Mouse (Mus musculus) embryo, embryonic 11 days (tissue): ENCODE data around the gene Cnpy4.

ENCODE experiments used
- DNase-seq: peaks from one replicate; pipeline ENCODE4 v3.0.0-alpha.2; 2015

The Cnpy4 gene

GRCm38 (mm10) chr5:138186950-138187638, at the start of gene Cnpy4, which contains the start of gene Taf6:
Gene Cnpy4, plus strand, starts transcription at chr5:138187485.
Gene Taf6, minus strand, starts transcription at chr5:138187451.
- DNase-seq: peak; percentile 90

DNA sequence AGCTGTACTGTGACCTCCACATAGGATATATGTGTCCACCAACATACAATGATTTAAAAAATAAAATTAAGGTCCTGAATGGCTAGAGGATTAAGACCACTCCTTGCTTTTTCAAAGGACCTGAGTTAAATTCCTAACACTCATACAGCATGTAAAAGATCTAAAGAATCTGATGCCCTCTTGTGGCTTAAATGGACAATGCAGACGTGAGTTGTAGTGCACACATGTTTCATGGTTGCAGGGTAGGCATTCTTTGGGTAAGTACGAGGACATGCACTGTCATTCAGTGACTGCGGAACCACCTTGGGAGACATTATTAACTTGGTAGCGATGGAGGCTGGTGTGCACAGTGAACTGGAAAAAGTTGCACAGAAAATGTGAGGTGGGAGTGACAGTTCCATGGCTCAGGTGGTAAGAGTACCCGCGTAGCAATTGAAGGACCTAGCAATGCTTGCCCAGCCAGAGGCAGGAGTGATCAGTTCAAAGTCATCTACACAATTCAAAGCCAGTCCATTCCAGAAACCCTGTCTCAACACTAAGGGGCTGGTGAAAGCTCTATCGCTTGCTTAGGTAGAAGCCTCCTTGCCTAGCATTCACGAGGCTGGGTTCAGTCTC, 49.2 kb upstream of the Cnpy4 start:
- DNase-seq: peak; percentile 73

GRCm38 (mm10) chr5:138138585-138138984, 48.7 kb upstream of the Cnpy4 start:
- DNase-seq: no peak

GRCm38 (mm10) chr5:138154390-138154789, 32.9 kb upstream of the Cnpy4 start:
- no peak for DNase-seq

- DNase-seq: peak; percentile 94
Observed at GRCm38 (mm10) chr5:138155443-138155976, 31.8 kb upstream of the Cnpy4 start, which contains the start of gene Zfp113. Gene Zfp113, minus strand, starts transcription at chr5:138155744.

GRCm38 (mm10) chr5:138160224-138160762, 27.0 kb upstream of the Cnpy4 start:
- DNase-seq: no peak

- peak; percentile 94 for DNase-seq
Observed at GRCm38 (mm10) chr5:138160842-138161665, 26.2 kb upstream of the Cnpy4 start, which contains the start of gene Cops6. Gene Cops6, plus strand, starts transcription at chr5:138161071.

- DNase-seq: no peak
Observed at GRCm38 (mm10) chr5:138163046-138163445, 24.2 kb upstream of the Cnpy4 start.

DNA sequence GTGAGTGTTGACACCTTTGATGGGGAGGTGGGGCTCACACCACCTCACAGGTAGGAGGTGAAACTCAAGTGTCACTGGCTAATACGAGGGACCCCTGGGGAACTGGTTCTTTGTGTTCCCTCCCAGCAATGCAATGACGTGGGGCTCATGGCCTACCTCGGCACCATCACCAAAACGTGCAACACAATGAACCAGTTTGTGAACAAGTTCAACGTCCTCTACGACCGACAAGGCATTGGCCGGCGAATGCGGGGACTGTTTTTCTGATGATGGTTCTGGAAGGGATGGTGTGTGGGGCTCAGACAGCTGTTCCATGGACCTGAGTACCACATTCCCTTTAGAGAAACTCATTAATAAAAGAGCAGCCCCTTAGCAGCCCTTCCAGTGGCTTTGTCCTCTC, 23.7 kb upstream of the Cnpy4 start:
- DNase-seq: no peak

DNA sequence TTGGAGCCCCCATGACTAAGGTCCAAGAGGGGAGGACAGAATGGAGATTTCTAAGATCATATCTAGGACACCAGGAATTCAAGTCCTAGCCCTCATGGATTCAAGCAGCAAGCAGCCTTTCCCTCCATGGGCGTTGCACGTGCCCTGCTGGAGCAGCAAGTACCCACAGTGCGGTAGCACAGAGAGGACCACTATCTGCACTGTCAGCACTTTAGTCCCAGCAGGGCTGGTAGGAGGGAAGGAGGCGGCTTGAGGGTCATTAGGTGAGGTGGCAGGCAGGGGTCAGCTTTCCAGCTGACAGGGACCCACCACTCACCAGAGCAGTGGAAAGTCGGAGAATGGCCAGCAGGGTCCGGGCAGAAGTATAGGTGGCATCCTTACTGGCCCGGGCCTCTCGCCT, 21.7 kb upstream of the Cnpy4 start:
- no peak for DNase-seq

DNA sequence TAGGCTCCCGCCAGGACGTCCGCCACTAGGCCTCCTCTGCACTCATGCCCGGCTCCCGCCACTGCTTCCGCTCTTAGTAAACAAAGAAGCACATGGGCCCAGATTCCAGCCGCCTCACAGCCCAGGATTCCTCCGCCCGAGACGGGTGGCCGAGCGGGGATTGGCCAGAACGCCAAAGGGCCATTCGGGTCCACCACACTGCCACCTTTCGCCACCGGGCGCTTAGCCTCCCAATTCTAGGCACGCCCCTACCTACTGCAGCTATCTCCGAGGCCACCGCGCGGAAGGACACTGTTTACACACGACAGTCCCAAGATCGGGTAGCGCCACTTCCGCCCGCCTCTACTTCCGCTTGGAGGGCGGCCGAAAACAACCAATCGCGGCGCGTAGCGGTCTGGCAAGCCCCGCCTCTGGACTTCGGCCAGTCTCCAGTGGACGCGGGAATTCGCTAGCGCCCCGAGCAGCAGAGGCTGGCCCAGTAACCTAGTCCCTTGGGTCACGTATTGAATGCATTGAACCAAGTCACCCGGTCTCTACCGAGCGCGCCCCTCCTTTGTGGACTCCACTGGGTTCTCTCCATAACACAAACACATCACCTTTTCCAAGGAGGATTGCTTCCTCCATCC, 16.2 kb upstream of the Cnpy4 start:
- peak; percentile 99 for DNase-seq

GRCm38 (mm10) chr5:138171695-138172491, 15.4 kb upstream of the Cnpy4 start, which contains the start of the genes Ap4m1 and Mcm7:
Gene Ap4m1, plus strand, starts transcription at chr5:138172002.
Gene Mcm7, minus strand, starts transcription at chr5:138172422.
- DNase-seq: peak; percentile 96

DNA sequence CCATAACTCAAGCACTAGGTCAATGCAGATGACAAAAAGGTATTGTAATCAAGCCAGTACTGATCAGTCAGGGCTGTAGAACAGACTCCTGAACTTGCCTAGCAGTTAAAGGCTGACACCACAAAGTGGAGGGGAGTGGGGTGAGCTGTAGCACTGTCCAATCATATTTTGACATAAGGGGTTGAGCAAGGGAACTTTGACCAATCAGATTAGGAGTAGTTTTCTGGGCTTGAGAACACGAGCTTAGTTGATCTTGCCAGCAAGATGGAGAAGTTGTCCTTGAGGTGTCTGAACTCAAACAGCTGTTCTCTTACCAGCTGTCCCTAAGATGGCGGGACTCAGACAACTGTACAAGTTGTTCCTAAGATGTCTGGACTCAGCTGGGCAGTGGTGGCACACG, 14.1 kb upstream of the Cnpy4 start:
- DNase-seq: no peak

DNA sequence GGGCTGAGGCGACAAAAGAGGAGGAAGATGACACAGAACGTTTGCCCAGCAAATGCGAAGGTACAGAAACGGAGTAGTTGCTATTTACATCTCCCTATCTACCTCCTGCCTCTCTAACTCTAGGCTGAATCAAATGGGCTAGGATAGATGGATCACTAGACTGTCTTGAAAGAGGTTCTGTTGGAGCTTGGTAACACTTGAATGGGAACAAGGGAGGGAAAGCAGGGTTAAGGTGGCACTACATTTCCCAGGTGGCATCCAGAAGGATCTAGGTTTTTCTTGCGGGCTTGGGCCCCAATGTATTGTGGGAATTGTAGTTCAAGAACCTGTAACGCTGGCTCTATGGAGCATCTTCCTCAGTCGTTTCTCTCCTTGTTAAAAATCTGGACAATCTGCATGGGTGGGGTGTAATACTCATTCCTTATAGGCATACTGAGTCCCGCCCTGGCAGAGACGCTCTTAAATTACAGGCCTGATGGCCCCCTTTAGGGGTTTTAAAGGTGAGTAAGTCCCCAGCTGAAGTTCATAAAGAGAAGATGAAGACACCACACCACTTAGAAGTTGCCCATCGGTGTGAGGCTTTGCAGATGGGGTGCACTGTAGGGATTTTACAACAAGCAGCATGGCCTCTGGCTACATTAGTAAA, 499 bp downstream of the Cnpy4 start:
- peak; percentile 88 for DNase-seq

DNA sequence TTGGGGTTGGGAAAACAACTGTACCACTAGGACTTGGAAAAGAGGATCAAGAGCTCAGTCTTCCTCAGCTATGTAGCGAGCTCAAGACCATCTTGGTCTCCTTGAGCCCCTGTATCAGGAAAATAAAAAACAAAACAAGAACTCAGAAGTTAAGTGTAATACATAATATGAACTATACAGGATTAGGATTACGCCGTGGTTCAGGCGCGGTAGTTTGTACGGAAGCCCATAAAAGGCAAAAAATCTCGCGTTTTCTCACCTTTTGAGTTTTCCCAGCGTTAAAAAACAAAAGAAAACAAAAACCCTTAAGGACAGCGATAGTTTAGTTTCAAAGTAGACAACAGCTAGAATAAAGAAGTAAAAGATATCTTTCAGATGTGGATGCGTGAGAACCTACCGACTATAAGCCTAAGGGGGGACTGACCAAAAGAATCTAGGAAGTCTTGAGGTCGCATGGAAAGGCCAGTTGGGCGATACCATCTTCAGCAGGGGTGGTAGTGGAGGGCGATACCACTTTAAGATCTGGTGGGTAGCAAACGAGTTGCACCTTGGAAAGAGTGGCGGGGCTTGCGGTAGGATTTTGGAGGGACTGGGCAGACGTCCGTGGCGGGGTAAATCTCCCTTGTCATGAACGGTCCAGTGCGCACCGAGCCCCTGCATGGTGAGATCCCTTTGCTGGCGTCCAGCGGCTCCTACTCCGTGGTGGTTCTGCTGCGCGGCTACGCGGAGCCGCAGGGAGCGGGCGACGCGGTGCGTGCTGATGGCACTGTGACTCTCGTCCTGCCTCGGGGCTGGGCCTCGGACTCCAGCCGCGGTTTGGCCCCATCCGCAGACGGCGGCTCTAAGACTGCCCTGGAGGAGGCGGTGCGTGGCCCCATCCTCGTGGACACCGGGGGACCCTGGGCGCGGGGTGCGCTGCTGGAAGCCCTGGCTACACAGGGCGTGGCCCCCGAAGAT, 6.8 kb downstream of the Cnpy4 start, which contains the start of gene Mblac1:
TSS of gene Mblac1 (plus strand) at position 544 of the 957 bp plus-strand sequence.
- peak; percentile 86 for DNase-seq

GRCm38 (mm10) chr5:138194755-138195345, 7.6 kb downstream of the Cnpy4 start:
- peak; percentile 63 for DNase-seq

GRCm38 (mm10) chr5:138195463-138195862, 8.2 kb downstream of the Cnpy4 start:
- DNase-seq: no peak

DNA sequence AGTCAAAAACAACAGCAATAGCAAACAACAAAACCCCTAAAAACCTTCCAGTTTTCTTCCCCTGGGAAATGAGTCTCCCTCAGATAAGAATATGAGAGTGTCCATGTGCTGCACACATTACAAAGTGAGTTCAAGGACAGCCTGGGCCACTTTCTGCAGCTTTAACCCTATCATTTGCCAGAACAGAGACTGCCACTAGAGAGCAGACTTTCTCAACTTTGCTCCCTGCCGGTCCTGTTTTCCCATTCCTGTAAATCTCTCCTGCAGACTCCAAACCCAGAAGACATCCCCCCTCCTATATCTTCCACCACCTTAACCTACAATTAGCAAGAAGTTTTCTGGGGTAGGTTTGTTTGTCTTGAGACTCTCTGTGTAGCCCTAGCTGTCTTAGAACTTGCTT, 12.3 kb downstream of the Cnpy4 start:
- peak; percentile 19 for DNase-seq

DNA sequence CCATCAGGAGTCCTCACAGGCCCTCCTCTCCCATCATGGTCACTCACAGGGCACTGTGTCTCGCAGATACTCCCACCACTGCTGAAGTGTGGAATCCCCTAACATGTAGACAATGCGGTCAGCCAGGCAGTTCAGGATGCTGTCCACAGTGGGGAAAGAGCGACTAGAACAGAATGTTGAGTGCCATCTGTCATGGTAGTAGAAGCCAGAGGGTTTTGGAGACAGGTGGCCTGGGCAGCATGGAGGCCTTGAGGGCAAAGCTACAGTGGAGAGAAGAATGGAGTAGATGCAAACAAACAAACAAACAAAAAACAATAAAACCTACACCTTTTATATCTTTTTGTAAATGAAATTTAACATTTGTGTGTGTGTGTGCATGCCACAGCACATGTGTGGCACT, 14.8 kb downstream of the Cnpy4 start:
- DNase-seq: no peak
